Mouse (Mus musculus) midbrain, embryonic 15.5 days (tissue): ENCODE results near the gene Olfr1335. TPM values are rescaled to one million over a fixed set of nuclear protein-coding genes. Genes with fewer than 3 reads are reported as not detected.
"Not testable (repeated sequence)": the region's sequence is repeated elsewhere in the genome, so short reads cannot be mapped to it uniquely, and the experiment has no call there.

ENCODE experiments used
- ATAC-seq: fragments of 200-750 bp; cut with Nextera tagmentation; replicated peaks from 2 replicates; pipeline ENCODE4 v1.8.0; 2017; ENCODE audit warnings: moderate TSS enrichment
- H3K27ac ChIP-seq: fragments of 300-500 bp; sonication (generic); 2 replicates; pipeline ENCODE4 v1.5.1; 2015; ENCODE audit warnings: mild to moderate bottlenecking, inconsistent platforms
- H3K27me3 ChIP-seq: fragments of 300-500 bp; sonication (generic); replicated peaks from 2 replicates; pipeline ENCODE4 v1.6.1; 2015; ENCODE audit warnings: inconsistent platforms
- H3K36me3 ChIP-seq: fragments of 300-500 bp; sonication (generic); replicated peaks from 2 replicates; pipeline ENCODE4 v1.6.1; 2015; ENCODE audit warnings: inconsistent platforms
- H3K4me1 ChIP-seq: fragments of 300-500 bp; sonication (generic); 2 replicates; pipeline ENCODE4 v1.6.1; 2015; ENCODE audit warnings: inconsistent platforms
- H3K4me2 ChIP-seq: fragments of 300-500 bp; sonication (generic); 2 replicates; pipeline ENCODE4 v1.6.1; 2015; ENCODE audit warnings: inconsistent platforms, mild to moderate bottlenecking, moderate library complexity
- H3K4me3 ChIP-seq: fragments of 300-500 bp; sonication (generic); 2 replicates; pipeline ENCODE4 v1.5.1; 2015; ENCODE audit warnings: mild to moderate bottlenecking, inconsistent platforms
- H3K9ac ChIP-seq: fragments of 300-500 bp; sonication (generic); 2 replicates; pipeline ENCODE4 v1.6.1; 2015; ENCODE audit warnings: mild to moderate bottlenecking, inconsistent platforms
- H3K9me3 ChIP-seq: fragments of 300-500 bp; sonication (generic); 2 replicates; pipeline ENCODE4 v1.6.1; 2016; ENCODE audit warnings: inconsistent platforms
- WGBS: fragments of 180-500 bp; shearing (Covaris S2); methylation state at CpG from one replicate; pipeline ENCODE4 v1.1.7; 2015; ENCODE audit warnings: mixed read lengths; 5-methylcytosine and 5-hydroxymethylcytosine counted together
- polyA plus RNA-seq: library from polyadenylated mRNA; unstranded; fragments of >200 nt; fragmentation: Nextera tagmentation; extraction: Ambion mirVana; gene quantifications from 2 replicates; pipeline ENCODE4 v1.2.1, GENCODE M21; 2015

The Olfr1335 gene
- polyA plus RNA-seq = not detected in 2 replicates

GRCm38 (mm10) chr4:118809844-118810243, at the start of gene Olfr1335:
Gene Olfr1335 (minus strand): TSS chr4:118809944.
- Histone ChIP-seq H3K27ac (no peak within 1 kb of the TSS), H3K4me2 (no peak within 1 kb of the TSS), H3K36me3 (no peaks in the 10 kb centered on the region), H3K9me3 (no peaks in the 10 kb centered on the region), H3K27me3 (no peaks in the 10 kb centered on the region), H3K4me1 (no peaks in the 10 kb centered on the region), H3K9ac (no peak within 1 kb of the TSS), H3K4me3 (no peak within 1 kb of the TSS)
- no peak for ATAC-seq
- WGBS = 92% methylated on average over 4 of the region's 4 CpGs

GRCm38 (mm10) chr4:118836179-118836578, 26.4 kb upstream of the Olfr1335 start, which contains the start of gene Olfr1333:
Gene Olfr1333 (minus strand): TSS chr4:118836279.
- H3K4me2 ChIP-seq = no peak within 1 kb of the TSS
- no peaks in the 10 kb centered on the region for H3K27me3 ChIP-seq
- no peak within 1 kb of the TSS for H3K27ac ChIP-seq
- no peaks in the 10 kb centered on the region for H3K4me1 ChIP-seq
- H3K9ac ChIP-seq = no peak within 1 kb of the TSS
- no peak for ATAC-seq
- H3K4me3 ChIP-seq = no peak within 1 kb of the TSS
- no peaks in the 10 kb centered on the region for H3K9me3 ChIP-seq
- 97% methylated on average over 1 of the region's 1 CpGs for WGBS
- no peaks in the 10 kb centered on the region for H3K36me3 ChIP-seq

GRCm38 (mm10) chr4:118818921-118819320, 9.2 kb upstream of the Olfr1335 start:
- Histone ChIP-seq H3K9me3 (no peaks in the 10 kb centered on the region), H3K4me1 (no peaks in the 10 kb centered on the region), H3K36me3 (no peaks in the 10 kb centered on the region), H3K27ac (no peak overlapping the region), H3K27me3 (no peaks in the 10 kb centered on the region), H3K4me3 (no peak overlapping the region), H3K4me2 (no peak overlapping the region), H3K9ac (no peak overlapping the region)
- WGBS = 92% methylated on average over 1 of the region's 1 CpGs
- ATAC-seq = no peak

GRCm38 (mm10) chr4:118792796-118793195, 16.9 kb downstream of the Olfr1335 start:
- H3K4me3 ChIP-seq, H3K27me3 ChIP-seq, H3K9ac ChIP-seq, H3K4me2 ChIP-seq, ATAC-seq, H3K27ac ChIP-seq, H3K36me3 ChIP-seq, H3K4me1 ChIP-seq, H3K9me3 ChIP-seq: not testable (repeated sequence)

GRCm38 (mm10) chr4:118782486-118782885, 27.3 kb downstream of the Olfr1335 start, which contains the start of gene Olfr1337:
Gene Olfr1337 (minus strand): TSS chr4:118782586.
- Histone ChIP-seq H3K4me1 (no peaks in the 10 kb centered on the region), H3K4me3 (no peak within 1 kb of the TSS)
- WGBS = 94% methylated on average over 2 of the region's 2 CpGs

More at GRCm38 (mm10) chr4:118782486-118782885, 27.3 kb downstream of the Olfr1335 start, which contains the start of gene Olfr1337:
- H3K36me3 ChIP-seq = no peaks in the 10 kb centered on the region
- ATAC-seq = no peak
- no peaks in the 10 kb centered on the region for H3K9me3 ChIP-seq
- H3K27me3 ChIP-seq = no peaks in the 10 kb centered on the region
- no peak within 1 kb of the TSS for H3K4me2 ChIP-seq
- H3K27ac ChIP-seq = no peak within 1 kb of the TSS
- H3K9ac ChIP-seq = no peak within 1 kb of the TSS

Other genes starting within 250 kb of the Olfr1335 start
- 2.1 and 2.3 TPM in 2 replicates for gene Cfap57, start 189.2 kb downstream of the Olfr1335 start, polyA plus RNA-seq
- 88.3 and 91.6 TPM in 2 replicates for gene Ebna1bp2, start 189.1 kb downstream of the Olfr1335 start, polyA plus RNA-seq
- not detected in 2 replicates for gene Olfr62, start 151.0 kb downstream of the Olfr1335 start, polyA plus RNA-seq
- gene Olfr1342, start 117.2 kb downstream of the Olfr1335 start, polyA plus RNA-seq = not detected in 2 replicates
- not detected in 2 replicates for gene Olfr1341, start 106.4 kb downstream of the Olfr1335 start, polyA plus RNA-seq
- not detected in 2 replicates for gene Olfr1340, start 89.8 kb downstream of the Olfr1335 start, polyA plus RNA-seq
- not detected in 2 replicates for gene Olfr1339, start 77.8 kb downstream of the Olfr1335 start, polyA plus RNA-seq
- gene Olfr1338, start 51.2 kb downstream of the Olfr1335 start, polyA plus RNA-seq = not detected in 2 replicates
- gene Olfr1337, start 27.4 kb downstream of the Olfr1335 start, polyA plus RNA-seq = not detected in 2 replicates
- not detected in 2 replicates for gene Olfr1333, start 26.3 kb upstream of the Olfr1335 start, polyA plus RNA-seq
- gene Olfr1331, start 54.7 kb upstream of the Olfr1335 start, polyA plus RNA-seq = not detected in 2 replicates
- gene Olfr1330, start 78.7 kb upstream of the Olfr1335 start, polyA plus RNA-seq = not detected in 2 replicates
- gene Olfr1329, start 107.5 kb upstream of the Olfr1335 start, polyA plus RNA-seq = not detected in 2 replicates
- not detected in 2 replicates for gene Olfr1328, start 128.7 kb upstream of the Olfr1335 start, polyA plus RNA-seq
- not detected in 2 replicates for gene Lao1, start 151.6 kb upstream of the Olfr1335 start, polyA plus RNA-seq